Mouse (Mus musculus) left cerebral cortex, postnatal 14 days (tissue): ENCODE results near the gene Dennd5a. TPM values are rescaled to one million over a fixed set of nuclear protein-coding genes. Genes with fewer than 3 reads are reported as not detected.
A peak's percentile ranks its signal among the peaks of the same experiment; 100 is the strongest.

Experiments
- DNase-seq, 2 experiments: peaks; one replicate each; pipeline ENCODE4 v3.0.0; 2021 to 2022; ENCODE audit warnings: low spot score in 2 of 2, mixed read lengths in 1 of 2
- intact Hi-C: fragments of 180-260 bp; cut with DNase I; formaldehyde crosslinking; loops from one replicate; pipeline ENCODE4 v1.15.1; 2025
- total RNA-seq, 2 experiments: library from RNA; stranded (reverse); gene quantifications; 2 replicates each; pipeline ENCODE4 v1.2.3; 2021

Gene Dennd5a
- total RNA-seq, 2 experiments from 2014 or later = 182 to 186 TPM

GRCm38 (mm10) chr7:109968924-109969450, 8.7 kb upstream of the Dennd5a start:
- intact Hi-C loops = no loop called here
- DNase-seq = peak; percentile 57 to 86

- intact Hi-C loops = no loop called here
- peak; percentile 50 to 78 for DNase-seq
Observed at GRCm38 (mm10) chr7:109967805-109968579, 7.7 kb upstream of the Dennd5a start.

- intact Hi-C loops = no loop called here
- DNase-seq = no peak
Observed at GRCm38 (mm10) chr7:109965658-109966057, 5.4 kb upstream of the Dennd5a start.

- DNase-seq = no peak
- intact Hi-C loops = no loop called here
Observed at GRCm38 (mm10) chr7:109963707-109964106, 3.4 kb upstream of the Dennd5a start.

GRCm38 (mm10) chr7:109962596-109962995, 2.3 kb upstream of the Dennd5a start:
- DNase-seq = no peak
- intact Hi-C loops = no loop called here

GRCm38 (mm10) chr7:109961570-109961969, 1.3 kb upstream of the Dennd5a start:
- intact Hi-C loops = no loop called here
- DNase-seq = no peak

GRCm38 (mm10) chr7:109960613-109961154, 414 bp upstream of the Dennd5a start:
- no peak for DNase-seq
- intact Hi-C loops = no loop called here

- DNase-seq = no peak
- intact Hi-C loops = loop anchor here (2.0 kb wide), 1 partner anchor 60 kb away; the partner anchor contains the start of gene Ipo7
Observed at GRCm38 (mm10) chr7:109958843-109959715, 1.2 kb downstream of the Dennd5a start.

GRCm38 (mm10) chr7:109957996-109958789, 2.1 kb downstream of the Dennd5a start:
- DNase-seq = no peak
- intact Hi-C loops = loop anchor here (2.0 kb wide), 1 partner anchor 61 kb away; the partner anchor contains the start of gene Ipo7

- no peak for DNase-seq
- intact Hi-C loops = no loop called here
Observed at GRCm38 (mm10) chr7:109954622-109955401, 5.5 kb downstream of the Dennd5a start.

GRCm38 (mm10) chr7:109951297-109951696, 9.0 kb downstream of the Dennd5a start:
- intact Hi-C loops = no loop called here
- DNase-seq = no peak

- no peak for DNase-seq
Observed at GRCm38 (mm10) chr7:109944421-109945034, 15.7 kb downstream of the Dennd5a start.

GRCm38 (mm10) chr7:109929628-109930027, 30.6 kb downstream of the Dennd5a start:
- intact Hi-C loops = no loop called here
- no peak for DNase-seq

More at GRCm38 (mm10) chr7:109944421-109945034, 15.7 kb downstream of the Dennd5a start:
- intact Hi-C loops = no loop called here

GRCm38 (mm10) chr7:109928365-109928764, 31.9 kb downstream of the Dennd5a start:
- peak in 1 of 2 experiments; percentile 27 for DNase-seq
- intact Hi-C loops = no loop called here

- intact Hi-C loops = no loop called here
- no peak for DNase-seq
Observed at GRCm38 (mm10) chr7:109924965-109925364, 35.3 kb downstream of the Dennd5a start.

- intact Hi-C loops = no loop called here
- DNase-seq = no peak
Observed at GRCm38 (mm10) chr7:109922889-109923288, 37.4 kb downstream of the Dennd5a start.

- intact Hi-C loops = no loop called here
- no peak for DNase-seq
Observed at GRCm38 (mm10) chr7:109906165-109906564, 54.1 kb downstream of the Dennd5a start.

- no peak for DNase-seq
- intact Hi-C loops = no loop called here
Observed at GRCm38 (mm10) chr7:109900921-109901320, 59.3 kb downstream of the Dennd5a start.
